Comparison of ENCODE assay signal across 13 mouse cellular contexts in genomic region chr7:63833676-63834075, GRCm38 (mm10).
"Had no signal": no experiment of that assay in that cellular context is flagged by ENCODE, and none has a peak within 500 bp of the region (broad histone marks: within the 10 kb centered on the region; RNA-seq: fewer than 3 reads in every experiment).

No protein-coding gene starts in this region.

- H3K27ac ChIP-seq: midbrain, embryonic 10.5 days; midbrain, embryonic 12.5 days; neural tube, embryonic 12.5 days; stomach, embryonic 15.5 days; stomach, postnatal 0 days had no signal

- H3K36me3 ChIP-seq: midbrain, embryonic 10.5 days; midbrain, embryonic 12.5 days; neural tube, embryonic 12.5 days; stomach, embryonic 15.5 days had no signal

- H3K4me3 ChIP-seq: midbrain, embryonic 10.5 days; midbrain, embryonic 12.5 days; neural tube, embryonic 12.5 days; stomach, embryonic 15.5 days had no signal

- H3K4me1 ChIP-seq: midbrain, embryonic 10.5 days; midbrain, embryonic 12.5 days; neural tube, embryonic 12.5 days; stomach, embryonic 15.5 days had no signal

- H3K27me3 ChIP-seq: midbrain, embryonic 12.5 days; neural tube, embryonic 12.5 days; stomach, embryonic 15.5 days had no signal

- H3K4me2 ChIP-seq: lung, embryonic 14.5 days; midbrain, embryonic 12.5 days; neural tube, embryonic 12.5 days; stomach, embryonic 15.5 days had no signal

- DNase-seq: lung, adult 18-20 months; lung, embryonic 14.5 days; lung, postnatal 10 days; lung, postnatal 4 days; midbrain, embryonic 14.5 days; right cerebral cortex, postnatal 14 days; thymus, postnatal 14 days; thymus, postnatal 36 days had no signal
